Mouse (Mus musculus) liver, postnatal 0 days (tissue): Measurements from ENCODE around the gene Neurl1b.

Experiments used
- CTCF ChIP-seq: sonication (generic); IDR thresholded peaks from 2 replicates; pipeline ENCODE4 v1.5.1; 2016; ENCODE audit warnings: antibody characterized with exemption, low read depth
- EP300 ChIP-seq: IDR thresholded peaks from 2 replicates; pipeline ENCODE4 v1.6.1; 2016; ENCODE audit warnings: antibody characterized with exemption, low read depth, mild to moderate bottlenecking

GRCm38 (mm10) chr17:26476871-26477270 is 62.2 kb downstream of the Neurl1b start:
- TF ChIP-seq EP300 = no peak
- no peak for TF ChIP-seq CTCF
